Mouse (Mus musculus) CD4-positive helper T cell, adult 2 months (primary cell): ENCODE results near the gene Imp3.

Experiments
- DNase-seq: peaks from one replicate; pipeline ENCODE4 v3.0.0-alpha.2; 2012; ENCODE audit warnings: low read depth, missing footprints, low spot score

The Imp3 gene

DNA sequence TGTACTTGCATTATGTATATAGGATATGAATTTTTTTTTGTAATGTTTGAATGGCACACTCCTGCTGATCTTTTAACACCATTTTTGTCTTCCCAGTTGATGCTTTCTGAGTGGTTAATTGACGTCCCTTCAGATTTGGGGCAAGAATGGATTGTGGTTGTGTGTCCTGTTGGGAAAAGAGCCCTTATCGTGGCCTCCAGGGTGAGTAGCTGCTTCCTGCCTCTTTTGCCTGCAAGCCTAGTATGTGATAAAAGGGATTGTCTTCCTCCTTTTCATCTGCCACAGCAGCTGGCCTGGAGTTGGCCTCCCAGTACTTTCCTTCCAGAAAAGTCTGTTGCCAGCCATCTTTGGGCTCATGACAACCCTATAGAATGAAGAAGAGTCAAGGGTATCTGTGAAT is 32.9 kb downstream of the Imp3 start:
- no peak for DNase-seq

DNA sequence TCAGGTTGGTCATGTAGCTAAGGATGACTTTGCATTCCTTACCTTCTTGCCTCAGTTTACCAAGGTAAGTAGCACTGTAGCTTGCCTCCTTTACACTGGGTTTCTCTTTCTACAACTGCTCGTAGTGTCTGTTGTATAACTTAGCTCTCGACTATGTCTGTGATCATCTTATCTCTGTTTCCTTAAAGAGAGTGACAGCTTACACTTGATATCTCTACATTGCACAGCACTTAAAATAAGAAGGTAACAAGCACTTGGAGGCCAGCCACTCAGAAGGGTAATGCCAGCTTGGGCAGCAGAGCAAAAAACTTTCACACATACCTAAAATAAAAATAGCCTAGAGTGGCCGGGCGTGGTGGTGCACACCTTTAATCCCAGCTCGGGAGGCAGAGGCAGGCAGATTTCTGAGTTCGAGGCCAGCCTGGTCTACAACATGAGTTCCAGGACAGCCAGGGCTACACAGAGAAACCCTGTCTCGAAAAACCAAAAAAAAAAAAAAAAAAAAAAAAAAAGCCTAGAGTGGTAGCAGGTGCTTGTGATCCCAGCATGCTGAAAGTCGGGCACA is 36.8 kb downstream of the Imp3 start:
- no peak for DNase-seq

DNA sequence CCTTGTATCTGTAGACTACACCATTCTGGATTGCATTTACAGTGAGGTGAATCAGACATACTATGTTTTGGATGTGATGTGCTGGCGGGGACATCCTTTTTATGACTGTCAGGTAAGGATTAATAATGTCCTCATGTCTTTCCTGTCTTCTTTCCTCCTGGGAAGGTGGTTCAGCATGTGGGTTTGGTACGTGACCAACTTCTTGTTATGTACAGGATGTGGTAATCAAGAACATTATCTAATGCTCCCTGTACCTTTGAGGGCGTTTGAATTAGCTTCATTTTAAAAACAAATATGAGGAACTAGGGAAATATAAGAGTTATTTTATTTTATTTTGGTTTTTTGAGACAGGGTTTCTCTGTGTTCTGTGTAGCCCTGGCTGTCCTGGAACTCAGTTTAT is 37.9 kb downstream of the Imp3 start:
- peak; percentile 20 for DNase-seq

DNA sequence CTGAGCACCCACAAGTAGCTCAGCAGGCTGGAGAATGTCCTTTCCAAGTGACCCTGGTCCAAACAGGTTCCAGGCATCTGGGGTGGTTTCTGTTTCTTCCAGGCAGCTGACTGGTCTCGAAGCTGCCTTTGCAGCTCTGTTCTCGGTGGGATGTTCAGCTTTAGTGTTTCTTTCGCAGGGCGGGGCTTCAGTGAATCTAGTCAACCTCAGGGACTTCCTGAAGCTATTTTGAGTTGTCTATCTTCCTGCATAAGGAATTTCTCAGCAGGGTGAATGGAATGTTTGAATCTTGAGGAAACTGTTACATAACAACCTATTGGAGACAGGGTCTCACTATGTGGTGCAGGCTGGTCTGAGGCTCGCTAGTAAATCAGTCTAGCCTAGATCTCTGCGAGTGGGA is 42.9 kb downstream of the Imp3 start:
- DNase-seq = no peak

DNA sequence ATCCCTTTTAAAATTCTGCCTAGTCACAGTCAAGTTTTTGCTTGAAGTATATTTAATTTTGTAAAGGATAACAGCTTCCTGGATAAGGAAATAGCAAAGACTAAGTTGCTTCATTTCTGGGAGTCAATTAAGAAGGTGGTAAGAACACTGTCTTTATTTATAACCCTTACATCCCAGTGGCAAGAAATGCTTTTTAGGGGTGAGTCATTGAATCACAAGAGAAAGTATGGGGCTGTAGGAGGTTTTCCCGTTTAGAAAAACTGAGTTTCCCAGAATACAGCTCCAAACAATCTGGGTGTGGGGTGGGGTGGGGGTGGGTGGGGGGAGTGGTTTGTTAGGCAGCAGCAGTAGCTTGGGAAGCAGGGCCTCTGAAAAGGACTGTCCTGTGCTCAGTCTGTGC is 44.2 kb downstream of the Imp3 start:
- no peak for DNase-seq
